In the genomic region with DNA sequence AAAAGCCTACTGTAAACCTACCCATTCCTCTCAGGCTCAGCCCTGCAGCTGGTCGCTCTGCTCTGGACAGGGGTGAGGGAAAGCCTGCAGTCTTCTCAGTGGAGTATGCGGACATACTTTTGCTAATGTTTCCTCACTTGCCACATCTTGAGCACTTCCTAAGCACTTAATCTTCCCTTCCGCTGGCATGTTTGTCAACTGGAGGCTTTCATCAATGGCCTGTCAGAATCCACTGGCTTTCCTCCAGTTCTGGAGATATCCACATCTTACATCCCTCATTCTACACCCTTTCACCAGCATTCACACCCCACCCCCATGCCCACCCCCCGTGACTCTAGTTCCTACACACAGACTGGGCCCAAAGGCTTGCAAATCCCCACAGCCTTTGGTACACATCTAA, we compare ENCODE assay signal across 29 mouse cellular contexts. TPM values are rescaled to one million over a fixed set of nuclear protein-coding genes. Genes with fewer than 3 reads are reported as not detected.
DNase-seq lines count a peak whose midpoint lies in the region; ATAC-seq and TF ChIP-seq lines count a peak whose summit lies in the region.
"Had no signal": no experiment of that assay in that cellular context is flagged by ENCODE, and none has a peak within 500 bp of the region (broad histone marks: within the 10 kb centered on the region; RNA-seq: fewer than 3 reads in every experiment).

No protein-coding gene starts in this region.

- 77% methylated on average over 4 of the region's 4 CpGs for WGBS in kidney, adult 2 months
- WGBS in kidney, embryonic 14.5 days = 72% methylated on average over 4 of the region's 4 CpGs
- 20% methylated on average over 4 of the region's 4 CpGs for WGBS in lung, embryonic 15.5 days
- 89% methylated on average over 4 of the region's 4 CpGs for WGBS in forebrain, embryonic 16.5 days
- 87% methylated on average over 4 of the region's 4 CpGs for WGBS in heart, adult 2 months

- no peak overlapping the region for H3K4me3 ChIP-seq in kidney, adult 2 months (ENCODE audit: insufficient read depth, low read depth, low read length)
- H3K4me3 ChIP-seq in kidney, embryonic 14.5 days (ENCODE audit: low read length) = no peak overlapping the region
- H3K4me3 ChIP-seq in lung, embryonic 15.5 days = no peak overlapping the region
- H3K4me3 ChIP-seq in forebrain, embryonic 16.5 days (replicated peaks; ENCODE audit: low read length) = no peak overlapping the region
- H3K4me3 ChIP-seq in heart, adult 2 months = no peak overlapping the region
- H3K4me3 ChIP-seq: embryonic facial prominence, embryonic 10.5 days; embryonic facial prominence, embryonic 13.5 days; erythroblast, embryonic 14.5 days; forebrain, embryonic 12.5 days; forebrain, embryonic 15.5 days; gastrocnemius, adult 2 months; heart, embryonic 10.5 days; heart, embryonic 13.5 days had no signal

- intact Hi-C loops in heart, adult 2 months (cut with DNase I) = no loop called here

- no peak for TF ChIP-seq EP300 in heart, adult 2 months (IDR thresholded peaks at IDR 0.05; ENCODE audit: insufficient read depth, low read depth, low read length)

- H3K36me3 ChIP-seq in kidney, adult 2 months (ENCODE audit: control insufficient read depth, insufficient read depth, low read length) = no peaks in the 10 kb centered on the region
- no peaks in the 10 kb centered on the region for H3K36me3 ChIP-seq in kidney, embryonic 14.5 days (ENCODE audit: control insufficient read depth, insufficient read depth, low read length)
- H3K36me3 ChIP-seq in lung, embryonic 15.5 days = no peaks in the 10 kb centered on the region
- no peaks in the 10 kb centered on the region for H3K36me3 ChIP-seq in forebrain, embryonic 16.5 days (ENCODE audit: control insufficient read depth, insufficient read depth)
- H3K36me3 ChIP-seq in heart, adult 2 months (ENCODE audit: control insufficient read depth, insufficient read depth, low read length) = no peaks in the 10 kb centered on the region
- H3K36me3 ChIP-seq: embryonic facial prominence, embryonic 10.5 days; embryonic facial prominence, embryonic 13.5 days; forebrain, embryonic 12.5 days; forebrain, embryonic 15.5 days; heart, embryonic 10.5 days had no signal

- no peak for TF ChIP-seq CTCF in kidney, adult 2 months (conservative IDR thresholded peaks at IDR 0.05; ENCODE audit: insufficient read depth, insufficient read length, low read depth, low read length)
- no peak for TF ChIP-seq CTCF in heart, adult 2 months (IDR thresholded peaks at IDR 0.05)

- H3K27ac ChIP-seq in kidney, adult 2 months (ENCODE audit: insufficient read depth, low read depth, low read length) = no peak overlapping the region
- no peak overlapping the region for H3K27ac ChIP-seq in kidney, embryonic 14.5 days (ENCODE audit: low read depth, low read length)
- H3K27ac ChIP-seq in lung, embryonic 15.5 days = peak overlapping the region; percentile 52
- H3K27ac ChIP-seq in forebrain, embryonic 16.5 days (ENCODE audit: low read length) = no peak overlapping the region
- H3K27ac ChIP-seq in heart, adult 2 months = no peak overlapping the region
- H3K27ac ChIP-seq: embryonic facial prominence, embryonic 10.5 days; embryonic facial prominence, embryonic 13.5 days; forebrain, embryonic 12.5 days; forebrain, embryonic 15.5 days; gastrocnemius, adult 2 months; heart, embryonic 10.5 days; heart, embryonic 13.5 days; hindbrain, embryonic 14.5 days; hindbrain, postnatal 0 days had no signal

- no peak overlapping the region for H3K4me2 ChIP-seq in kidney, embryonic 14.5 days (replicated peaks; ENCODE audit: low read depth, low read length)
- H3K4me2 ChIP-seq in lung, embryonic 15.5 days = no peak overlapping the region
- no peak overlapping the region for H3K4me2 ChIP-seq in forebrain, embryonic 16.5 days (ENCODE audit: low read length)
- H3K4me2 ChIP-seq: embryonic facial prominence, embryonic 13.5 days; forebrain, embryonic 12.5 days; forebrain, embryonic 15.5 days; heart, embryonic 13.5 days; hindbrain, embryonic 14.5 days had no signal

- H3K79me2 ChIP-seq in heart, adult 2 months (replicated peaks; ENCODE audit: control insufficient read depth, insufficient read depth, low read length) = no peaks in the 10 kb centered on the region

- H3K27me3 ChIP-seq in kidney, adult 2 months (replicated peaks; ENCODE audit: control insufficient read depth, insufficient read depth, low read length) = no peaks in the 10 kb centered on the region
- H3K27me3 ChIP-seq in kidney, embryonic 14.5 days (ENCODE audit: control insufficient read depth, insufficient read depth, low read length) = no peaks in the 10 kb centered on the region
- no peaks in the 10 kb centered on the region for H3K27me3 ChIP-seq in lung, embryonic 15.5 days
- H3K27me3 ChIP-seq in forebrain, embryonic 16.5 days (replicated peaks; ENCODE audit: control insufficient read depth, insufficient read depth, low read length) = no peaks in the 10 kb centered on the region
- H3K27me3 ChIP-seq in heart, adult 2 months (ENCODE audit: control insufficient read depth, insufficient read depth, low read length) = no peaks in the 10 kb centered on the region
- H3K27me3 ChIP-seq: embryonic facial prominence, embryonic 13.5 days; forebrain, embryonic 12.5 days; forebrain, embryonic 15.5 days; heart, embryonic 13.5 days had no signal

- H3K4me1 ChIP-seq in kidney, adult 2 months (ENCODE audit: control insufficient read depth, insufficient read depth, low read length) = no peaks in the 10 kb centered on the region
- no peaks in the 10 kb centered on the region for H3K4me1 ChIP-seq in kidney, embryonic 14.5 days (ENCODE audit: control insufficient read depth, insufficient read depth, low read length)
- H3K4me1 ChIP-seq in lung, embryonic 15.5 days = peaks cover 50% of the 10 kb centered on the region
- no peaks in the 10 kb centered on the region for H3K4me1 ChIP-seq in forebrain, embryonic 16.5 days (replicated peaks; ENCODE audit: control insufficient read depth, insufficient read depth, low read length)
- 0 out of 2 replicates have a peak, but pooled peaks cover 2% of the 10 kb centered on the region for H3K4me1 ChIP-seq in heart, adult 2 months (ENCODE audit: control insufficient read depth, insufficient read depth, low read length)
- H3K4me1 ChIP-seq: embryonic facial prominence, embryonic 13.5 days; forebrain, embryonic 15.5 days had no signal

- ATAC-seq in kidney, embryonic 14.5 days (ENCODE audit: low FRiP score, low TSS enrichment) = no peak
- ATAC-seq in lung, embryonic 15.5 days (ENCODE audit: borderline replicate concordance, extremely low read depth, low FRiP score, low TSS enrichment) = peak; percentile 79
- no peak for ATAC-seq in forebrain, embryonic 16.5 days
- ATAC-seq: activated CD4-positive, CD25-positive, alpha-beta regulatory T cell, adult 4 months; forebrain, embryonic 15.5 days; hindbrain, postnatal 0 days had no signal

- no peak for TF ChIP-seq POLR2A in kidney, adult 2 months (IDR thresholded peaks at IDR 0.05; ENCODE audit: low read depth, low read length)
- no peak for TF ChIP-seq POLR2A in heart, adult 2 months (IDR thresholded peaks at IDR 0.05; ENCODE audit: insufficient read depth, low read depth, low read length)

- no peak overlapping the region for H3K9ac ChIP-seq in kidney, embryonic 14.5 days (ENCODE audit: low read depth, low read length)
- H3K9ac ChIP-seq in lung, embryonic 15.5 days = no peak overlapping the region
- H3K9ac ChIP-seq in forebrain, embryonic 16.5 days (replicated peaks; ENCODE audit: low read depth, low read length) = no peak overlapping the region
- H3K9ac ChIP-seq in heart, adult 2 months (ENCODE audit: low read depth, low read length) = no peak overlapping the region
- H3K9ac ChIP-seq: embryonic facial prominence, embryonic 13.5 days; forebrain, embryonic 12.5 days; forebrain, embryonic 15.5 days; heart, embryonic 13.5 days; hindbrain, embryonic 14.5 days had no signal

- no peaks in the 10 kb centered on the region for H3K9me3 ChIP-seq in kidney, embryonic 14.5 days (ENCODE audit: control insufficient read depth, low read length)
- no peaks in the 10 kb centered on the region for H3K9me3 ChIP-seq in lung, embryonic 15.5 days
- H3K9me3 ChIP-seq in forebrain, embryonic 16.5 days (ENCODE audit: control insufficient read depth, low read length) = no peaks in the 10 kb centered on the region
- H3K9me3 ChIP-seq: embryonic facial prominence, embryonic 10.5 days; embryonic facial prominence, embryonic 13.5 days; forebrain, embryonic 12.5 days; forebrain, embryonic 15.5 days; heart, embryonic 10.5 days; heart, embryonic 13.5 days had no signal

- peak; percentile 44 for DNase-seq in kidney, adult 2 months
- DNase-seq in lung, postnatal 10 days = peak; percentile 76
- peak; percentile 71 for DNase-seq in lung, postnatal 36 days
- no peak for DNase-seq in cerebellum, adult 11 months
- no peak for DNase-seq in heart, adult 2 months
- DNase-seq: adrenal gland, adult 8-10 months; adrenal gland, postnatal 25 days; cerebellum, adult 2 months; cerebellum, postnatal 10 days; cerebellum, postnatal 36 days; embryo, embryonic 11 days; gastrocnemius, adult 2 months; gastrocnemius, postnatal 14 days; heart, adult 18-20 months; heart, postnatal 14 days; heart, postnatal 4 days had no signal

RNA-seq across cellular contexts. Expression of gene Socs1, which starts 57.7 kb away (rescaled TPM):
- polyA plus RNA-seq in kidney, adult 2 months (2012; rRNA removed) = 1.8 and 2.7 TPM in 2 replicates
- polyA plus RNA-seq in kidney, embryonic 14.5 days (2014; fragmentation: Nextera tagmentation; extraction: Ambion mirVana) = 6.3 and 7.2 TPM in 2 replicates
- 9.8 and 10.4 TPM in 2 replicates for polyA plus RNA-seq in lung, embryonic 15.5 days (2015; fragmentation: Nextera tagmentation; extraction: Ambion mirVana)
- 1.7 and 2.2 TPM in 2 replicates for polyA plus RNA-seq in forebrain, embryonic 16.5 days (2015; fragmentation: Nextera tagmentation; extraction: Ambion mirVana)
- total RNA-seq in heart, adult 2 months (2021) = under 1 TPM; 0.34 to 0.48 TPM
- 0.94 and 1.2 TPM in 2 replicates for polyA plus RNA-seq in heart, adult 2 months (2012; rRNA removed)

Comparison
In these comparisons a context has a peak if more than half of its experiments do, and no peak if none do; other contexts are left out.
1. DNase-seq: peak in kidney, adult 2 months (single experiment), lung, postnatal 10 days (single experiment) and lung, postnatal 36 days (single experiment); none in cerebellum, adult 11 months (single experiment) and heart, adult 2 months (0 of 2).